Mouse (Mus musculus) lung, adult 18-20 months (tissue): ENCODE measurements at regions not wholly inside any gene's neighbourhood (a gene's known extent, or its start where the extent isn't known, plus 50 kb on each side); places are given as distances from the start of the nearest gene placed in this dataset.

ENCODE experiments used
- DNase-seq, 2 experiments: peaks; one replicate each; pipeline ENCODE4 v3.0.0; 2022; ENCODE audit warnings: mixed read lengths in 2 of 2

GRCm38 (mm10) chr17:7680658-7681057 lies 146.4 kb downstream of the Fndc1 start:
- DNase-seq = no peak

GRCm38 (mm10) chr17:7679786-7680185 lies 147.3 kb downstream of the Fndc1 start:
- DNase-seq = no peak

GRCm38 (mm10) chr17:7678898-7679297 lies 148.2 kb downstream of the Fndc1 start:
- no peak for DNase-seq

GRCm38 (mm10) chr17:7677796-7678195 lies 149.3 kb downstream of the Fndc1 start:
- no peak for DNase-seq

GRCm38 (mm10) chr17:7677301-7677700 lies 149.8 kb downstream of the Fndc1 start:
- no peak for DNase-seq

- DNase-seq = no peak
Observed at GRCm38 (mm10) chr17:7676776-7677175, 150.3 kb downstream of the Fndc1 start.

- DNase-seq = no peak
Observed at GRCm38 (mm10) chr17:7674511-7674910, 152.6 kb downstream of the Fndc1 start.

GRCm38 (mm10) chr17:7667826-7668225 lies 159.3 kb downstream of the Fndc1 start:
- no peak for DNase-seq

GRCm38 (mm10) chr17:7666781-7667398 lies 160.2 kb downstream of the Fndc1 start:
- no peak for DNase-seq

GRCm38 (mm10) chr17:7666207-7666606 lies 160.9 kb downstream of the Fndc1 start:
- DNase-seq = no peak

- DNase-seq = no peak
Observed at GRCm38 (mm10) chr17:7665686-7666085, 161.4 kb downstream of the Fndc1 start.

- DNase-seq = no peak
Observed at GRCm38 (mm10) chr17:7663896-7664880, 162.9 kb downstream of the Fndc1 start.

- no peak for DNase-seq
Observed at GRCm38 (mm10) chr17:7656503-7656902, 170.6 kb downstream of the Fndc1 start.

GRCm38 (mm10) chr17:7655966-7656365 lies 171.1 kb downstream of the Fndc1 start:
- no peak for DNase-seq

GRCm38 (mm10) chr17:7654064-7654564 lies 173.0 kb downstream of the Fndc1 start:
- peak; percentile 9 to 15 for DNase-seq

GRCm38 (mm10) chr17:7652037-7652436 lies 175.1 kb downstream of the Fndc1 start:
- no peak for DNase-seq

GRCm38 (mm10) chr17:7650417-7650816 lies 176.7 kb downstream of the Fndc1 start:
- DNase-seq = no peak

GRCm38 (mm10) chr17:7644857-7645481 lies 182.1 kb downstream of the Fndc1 start:
- DNase-seq = no peak

GRCm38 (mm10) chr17:7643640-7644039 lies 183.5 kb downstream of the Fndc1 start:
- DNase-seq = no peak

GRCm38 (mm10) chr17:7642442-7642887 lies 184.6 kb downstream of the Fndc1 start:
- no peak for DNase-seq

GRCm38 (mm10) chr17:7634291-7634664 lies 192.8 kb downstream of the Fndc1 start:
- DNase-seq = no peak

GRCm38 (mm10) chr17:7633382-7634290 lies 193.5 kb downstream of the Fndc1 start:
- DNase-seq = no peak
